Mouse (Mus musculus) stomach, embryonic 14.5 days (tissue): ENCODE results near the gene Ksr2. TPM values are rescaled to one million over a fixed set of nuclear protein-coding genes. Genes with fewer than 3 reads are reported as not detected.

Source experiments
- ATAC-seq: fragments of 200-750 bp; cut with Nextera tagmentation; 2 replicates; pipeline ENCODE4 v1.8.0; 2017; ENCODE audit warnings: low read depth, moderate TSS enrichment; ENCODE audit not compliant: insufficient number of reproducible peaks, insufficient read depth, low FRiP score
- H3K27ac ChIP-seq: fragments of 300-500 bp; sonication (generic); 2 replicates; pipeline ENCODE4 v1.5.1; 2014; ENCODE audit warnings: mild to moderate bottlenecking, low read length, moderate library complexity, mixed read lengths
- H3K27me3 ChIP-seq: fragments of 300-500 bp; sonication (generic); 2 replicates; pipeline ENCODE4 v1.6.1; 2014; ENCODE audit warnings: low read length, control low read depth, mixed read lengths; ENCODE audit not compliant: control insufficient read depth, insufficient read depth
- H3K36me3 ChIP-seq: fragments of 300-500 bp; sonication (generic); 2 replicates; pipeline ENCODE4 v1.6.1; 2014; ENCODE audit warnings: mild to moderate bottlenecking, control low read depth, low read length, moderate library complexity, mixed read lengths; ENCODE audit not compliant: control insufficient read depth, insufficient read depth
- H3K4me1 ChIP-seq: fragments of 300-500 bp; sonication (generic); 2 replicates; pipeline ENCODE4 v1.6.1; 2014; ENCODE audit warnings: low read length, control low read depth, mixed read lengths; ENCODE audit not compliant: control insufficient read depth, insufficient read depth
- H3K4me2 ChIP-seq: fragments of 300-500 bp; sonication (generic); replicated peaks from 2 replicates; pipeline ENCODE4 v1.6.1; 2014; ENCODE audit warnings: low read depth, low read length, control low read depth
- H3K4me3 ChIP-seq: fragments of 300-500 bp; sonication (generic); 2 replicates; pipeline ENCODE4 v1.5.1; 2014; ENCODE audit warnings: low read depth, low read length, control low read depth
- H3K9ac ChIP-seq: fragments of 300-500 bp; sonication (generic); replicated peaks from 2 replicates; pipeline ENCODE4 v1.6.1; 2014; ENCODE audit warnings: low read depth, mild to moderate bottlenecking, control low read depth, low read length, moderate library complexity, mixed read lengths
- H3K9me3 ChIP-seq: fragments of 300-500 bp; sonication (generic); 2 replicates; pipeline ENCODE4 v1.6.1; 2016; ENCODE audit warnings: low read depth, low read length, control low read depth; ENCODE audit not compliant: control insufficient read depth
- WGBS: fragments of 180-500 bp; shearing (Covaris S2); extraction: QIAGEN DNeasy Blood & Tissue Kit; methylation state at CpG from one replicate; pipeline ENCODE4 v1.1.7; 2014; 5-methylcytosine and 5-hydroxymethylcytosine counted together
- polyA plus RNA-seq: library from polyadenylated mRNA; unstranded; fragments of >200 nt; fragmentation: Nextera tagmentation; extraction: Ambion mirVana; gene quantifications from 2 replicates; pipeline ENCODE4 v1.2.1, GENCODE M21; 2014

Gene Ksr2
- polyA plus RNA-seq, 1 experiment from 2014 or later = 0.69 TPM

GRCm38 (mm10) chr5:117522471-117522870 is 108.7 kb downstream of the Ksr2 start:
- Histone ChIP-seq H3K4me3 (no peak overlapping the region), H3K27me3 (no peaks in the 10 kb centered on the region), H3K36me3 (no peaks in the 10 kb centered on the region), H3K9me3 (no peaks in the 10 kb centered on the region), H3K27ac (no peak overlapping the region), H3K4me1 (no peaks in the 10 kb centered on the region), H3K9ac (no peak overlapping the region), H3K4me2 (no peak overlapping the region)
- 70% methylated on average over 4 of the region's 4 CpGs for WGBS
- ATAC-seq = no peak

- no peak overlapping the region for H3K27ac ChIP-seq
- 85% methylated on average over 10 of the region's 10 CpGs for WGBS
- H3K27me3 ChIP-seq = no peaks in the 10 kb centered on the region
- H3K9me3 ChIP-seq = no peaks in the 10 kb centered on the region
- H3K36me3 ChIP-seq = no peaks in the 10 kb centered on the region
- no peak overlapping the region for H3K4me3 ChIP-seq
- H3K9ac ChIP-seq = no peak overlapping the region
- H3K4me2 ChIP-seq = no peak overlapping the region
- no peak for ATAC-seq
- no peaks in the 10 kb centered on the region for H3K4me1 ChIP-seq
Measured at GRCm38 (mm10) chr5:117523010-117523409, 109.2 kb downstream of the Ksr2 start.

GRCm38 (mm10) chr5:117530991-117531390 is 117.2 kb downstream of the Ksr2 start:
- no peaks in the 10 kb centered on the region for H3K9me3 ChIP-seq
- ATAC-seq = no peak
- no peaks in the 10 kb centered on the region for H3K27me3 ChIP-seq
- H3K4me1 ChIP-seq = no peaks in the 10 kb centered on the region; the same call in 1 of the 2 replicates
- WGBS = 63% methylated on average over 6 of the region's 6 CpGs
- no peak overlapping the region for H3K9ac ChIP-seq
- H3K27ac ChIP-seq = no peak overlapping the region
- H3K4me2 ChIP-seq = no peak overlapping the region
- no peak overlapping the region for H3K4me3 ChIP-seq
- no peaks in the 10 kb centered on the region for H3K36me3 ChIP-seq

- Histone ChIP-seq H3K4me3 (no peak overlapping the region), H3K4me1 (no peaks in the 10 kb centered on the region; the same call in 1 of the 2 replicates), H3K9me3 (no peaks in the 10 kb centered on the region), H3K27me3 (no peaks in the 10 kb centered on the region), H3K36me3 (no peaks in the 10 kb centered on the region), H3K4me2 (no peak overlapping the region), H3K9ac (no peak overlapping the region), H3K27ac (no peak overlapping the region)
- WGBS = 52% methylated on average over 3 of the region's 3 CpGs
- ATAC-seq = no peak
Measured at GRCm38 (mm10) chr5:117539221-117539620, 125.4 kb downstream of the Ksr2 start.

- no peak overlapping the region for H3K4me3 ChIP-seq
- no peaks in the 10 kb centered on the region for H3K9me3 ChIP-seq
- no peak overlapping the region for H3K9ac ChIP-seq
- WGBS = 24% methylated on average over 8 of the region's 8 CpGs
- no peak overlapping the region for H3K4me2 ChIP-seq
- H3K4me1 ChIP-seq = no peaks in the 10 kb centered on the region
- H3K27ac ChIP-seq = no peak overlapping the region
- ATAC-seq = no peak
- H3K27me3 ChIP-seq = no peaks in the 10 kb centered on the region
- H3K36me3 ChIP-seq = no peaks in the 10 kb centered on the region
Measured at GRCm38 (mm10) chr5:117541654-117542053, 127.9 kb downstream of the Ksr2 start.

DNA sequence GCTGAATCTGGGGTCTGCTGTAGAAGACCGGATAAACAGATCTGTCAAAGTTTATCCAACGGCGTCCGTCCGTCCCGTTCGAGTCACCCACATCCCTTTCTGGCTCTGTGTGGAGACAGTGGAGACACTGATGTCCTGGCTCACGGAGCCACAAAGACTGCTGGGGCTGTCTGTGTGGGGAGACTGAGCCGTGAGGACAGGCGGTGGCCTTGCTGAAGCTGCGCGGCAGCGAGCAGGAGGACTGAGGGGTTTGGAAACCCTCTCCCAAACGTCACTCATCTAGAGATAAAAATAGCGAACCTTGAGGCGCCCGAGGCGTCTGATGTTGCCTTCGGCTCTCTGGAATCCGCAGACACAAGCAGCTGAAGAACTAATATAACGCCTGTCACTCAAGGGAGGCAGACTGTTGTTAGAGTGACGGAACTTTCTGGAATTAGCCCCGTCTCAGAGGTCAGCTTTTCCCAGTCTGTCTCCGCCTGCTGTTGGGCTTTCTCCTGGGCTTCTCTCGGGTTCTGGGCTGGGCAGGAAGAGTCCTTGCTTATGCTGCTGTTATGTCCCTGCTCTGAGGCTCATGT is 133.0 kb downstream of the Ksr2 start:
- Histone ChIP-seq H3K9me3 (no peaks in the 10 kb centered on the region), H3K4me3 (no peak overlapping the region), H3K27me3 (no peaks in the 10 kb centered on the region), H3K27ac (no peak overlapping the region), H3K9ac (no peak overlapping the region), H3K4me1 (no peaks in the 10 kb centered on the region), H3K36me3 (no peaks in the 10 kb centered on the region), H3K4me2 (no peak overlapping the region)
- no peak for ATAC-seq
- WGBS = 63% methylated on average over 25 of the region's 25 CpGs

- ATAC-seq = no peak
- Histone ChIP-seq H3K4me3 (no peak overlapping the region), H3K36me3 (no peaks in the 10 kb centered on the region), H3K27me3 (no peaks in the 10 kb centered on the region), H3K9ac (no peak overlapping the region), H3K4me1 (no peaks in the 10 kb centered on the region), H3K27ac (no peak overlapping the region), H3K9me3 (peaks cover 4% of the 10 kb centered on the region; the same call in 1 of the 2 replicates), H3K4me2 (no peak overlapping the region)
- WGBS = 30% methylated on average over 9 of the region's 9 CpGs
Measured at GRCm38 (mm10) chr5:117550992-117551391, 137.2 kb downstream of the Ksr2 start.

DNA sequence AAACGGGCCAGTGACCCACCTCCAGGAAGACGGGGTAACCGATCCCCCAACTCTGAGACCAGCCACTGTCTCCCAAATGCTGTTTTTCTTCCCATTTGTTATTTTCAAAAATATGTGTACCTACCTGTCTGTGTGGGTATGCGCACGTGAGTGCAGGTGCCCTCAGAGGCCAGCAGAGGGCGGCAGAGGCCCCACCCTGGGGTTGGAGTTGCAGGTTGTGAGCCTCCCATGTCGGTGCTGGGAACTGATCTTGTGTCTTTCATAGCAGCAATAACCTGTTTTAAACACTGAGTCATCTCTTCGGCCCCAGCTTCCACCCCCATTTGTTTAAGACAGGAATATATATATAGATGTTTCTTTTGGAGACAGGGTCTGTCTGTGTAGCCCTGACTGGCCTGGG is 138.3 kb downstream of the Ksr2 start:
- Histone ChIP-seq H3K4me3 (no peak overlapping the region), H3K4me1 (no peaks in the 10 kb centered on the region), H3K9me3 (peaks cover 4% of the 10 kb centered on the region; the same call in 1 of the 2 replicates), H3K4me2 (no peak overlapping the region), H3K27me3 (no peaks in the 10 kb centered on the region), H3K36me3 (no peaks in the 10 kb centered on the region), H3K9ac (no peak overlapping the region), H3K27ac (no peak overlapping the region)
- WGBS = 90% methylated on average over 8 of the region's 8 CpGs
- no peak for ATAC-seq

DNA sequence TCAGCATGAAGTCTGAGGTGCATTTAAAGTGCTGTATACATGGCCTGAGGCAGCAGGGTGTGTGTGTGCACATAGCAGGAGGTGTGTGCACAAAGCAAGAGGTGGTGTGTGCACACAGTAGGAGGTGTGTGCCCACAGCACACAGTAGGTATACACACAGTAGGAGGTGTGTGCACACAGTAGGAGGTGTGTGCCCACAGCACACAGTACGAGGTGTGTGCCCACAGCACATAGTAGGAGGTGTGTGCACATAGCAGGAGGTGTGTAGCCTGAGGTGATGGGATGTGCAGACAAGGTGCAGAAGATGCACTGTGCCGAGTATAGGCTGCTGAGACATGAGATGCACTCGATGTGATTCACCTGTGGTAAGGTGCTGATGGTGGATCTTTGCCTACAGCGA is 140.7 kb downstream of the Ksr2 start:
- ATAC-seq = no peak
- H3K4me3 ChIP-seq = no peak overlapping the region
- no peak overlapping the region for H3K9ac ChIP-seq
- no peaks in the 10 kb centered on the region for H3K4me1 ChIP-seq
- no peaks in the 10 kb centered on the region for H3K36me3 ChIP-seq
- no peak overlapping the region for H3K4me2 ChIP-seq
- H3K9me3 ChIP-seq = peaks cover 4% of the 10 kb centered on the region; the same call in 1 of the 2 replicates
- 80% methylated on average over 4 of the region's 4 CpGs for WGBS
- H3K27me3 ChIP-seq = no peaks in the 10 kb centered on the region
- no peak overlapping the region for H3K27ac ChIP-seq
